Mouse (Mus musculus) urinary bladder, postnatal 0 days (tissue): ENCODE data around the gene Zfp970. TPM values are rescaled to one million over a fixed set of nuclear protein-coding genes. Genes with fewer than 3 reads are reported as not detected.

Source experiments
- polyA plus RNA-seq: library from polyadenylated mRNA; unstranded; fragments of >200 nt; fragmentation: Nextera tagmentation; extraction: Ambion mirVana; gene quantifications from 2 replicates; pipeline ENCODE4 v1.2.1, GENCODE M21; 2015

The Zfp970 gene
- polyA plus RNA-seq: 18.3 and 18.6 TPM in 2 replicates

DNA sequence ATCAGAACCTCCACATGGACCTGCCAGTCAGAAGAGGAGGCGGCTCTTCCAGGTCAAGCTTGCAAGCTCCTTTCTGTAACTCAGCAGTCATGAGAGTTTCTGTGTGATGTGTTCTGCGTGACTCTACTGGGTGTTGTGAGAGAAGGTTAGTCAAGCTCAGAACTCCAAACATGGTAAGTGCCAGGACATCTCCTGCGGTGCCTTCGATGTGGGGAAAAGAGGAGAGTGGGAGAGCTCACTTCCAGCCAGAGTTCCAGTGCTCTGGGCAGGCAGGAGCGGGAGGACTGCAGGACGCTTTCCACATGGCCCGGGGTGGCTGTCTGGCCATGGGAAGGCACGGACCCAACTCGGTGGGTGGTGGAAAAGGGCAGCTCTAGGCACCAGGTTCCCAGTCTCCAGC, at the start of gene Zfp970:
Gene Zfp970, plus strand, starts transcription at position 58 of the 400 bp plus-strand sequence.

DNA sequence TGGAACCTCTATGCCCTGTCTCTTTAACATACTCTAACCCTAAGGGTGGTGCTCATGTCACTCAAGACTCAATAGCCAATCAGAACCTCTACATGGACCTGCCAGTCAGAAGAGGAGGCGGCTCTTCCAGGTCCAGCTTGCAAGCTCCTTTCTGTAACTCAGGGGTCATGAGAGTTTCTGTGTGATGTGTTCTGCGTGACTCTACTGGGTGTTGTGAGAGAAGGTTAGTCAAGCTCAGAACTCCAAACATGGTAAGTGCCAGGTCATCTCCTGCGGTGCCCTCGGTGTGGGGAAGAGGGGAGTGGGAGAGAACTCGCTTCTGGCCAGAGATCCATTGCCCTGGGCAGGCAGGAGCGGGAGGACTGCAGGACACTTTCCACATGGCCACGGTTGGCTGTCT, 33.5 kb downstream of the Zfp970 start, which contains the start of gene Gm14403:
Gene Gm14403, plus strand, starts transcription at position 149 of the 400 bp plus-strand sequence.

Other genes starting within 250 kb of the Zfp970 start
- not detected in 2 replicates for gene Gm14409, start 197.7 kb upstream of the Zfp970 start, polyA plus RNA-seq
- gene Gm14412, start 140.4 kb upstream of the Zfp970 start, polyA plus RNA-seq: 0.08 and 0.17 TPM in 2 replicates
- gene Gm14418, start 66.4 kb upstream of the Zfp970 start, polyA plus RNA-seq: 7.4 and 8.8 TPM in 2 replicates
- 6.4 and 6.9 TPM in 2 replicates for gene Gm14403, start 33.5 kb downstream of the Zfp970 start, polyA plus RNA-seq
- not detected in 2 replicates for gene Gm14406, start 113.5 kb downstream of the Zfp970 start, polyA plus RNA-seq